Mouse (Mus musculus): ENCODE measurements at regions not wholly inside any gene's neighbourhood (a gene's known extent, or its start where the extent isn't known, plus 50 kb on each side); places are given as distances from the start of the nearest gene placed in this dataset.
A peak's percentile ranks its signal among the peaks of the same experiment; 100 is the strongest.

GRCm38 (mm10) chr4:149844971-149845370 lies 70.9 kb upstream of the Slc25a33 start:
- Histone ChIP-seq H3K27me3 (ENCODE audit: control insufficient read depth in 1 of 2, insufficient read depth in 2 of 2, low read length in 2 of 2) (peaks cover 0 to 9% of the 10 kb centered on the region in 2 experiments), H3K9me3 (replicated peaks; ENCODE audit: insufficient read depth, low read length) (no peaks in the 10 kb centered on the region), H3K36me3 (ENCODE audit: control insufficient read depth in 1 of 2, insufficient read depth in 2 of 2, low read length in 2 of 2) (no peaks in the 10 kb centered on the region), H3K27ac (ENCODE audit: control insufficient read depth, low read depth, low read length) (no peak overlapping the region), H3K4me3 (ENCODE audit: control insufficient read depth in 1 of 2, insufficient read depth in 1 of 2, low read depth in 2 of 2, low read length in 2 of 2) (no peak overlapping the region), H3K9ac (ENCODE audit: control insufficient read depth, low read depth, low read length, poor library complexity, severe bottlenecking) (no peak overlapping the region), H3K79me2 (ENCODE audit: control insufficient read depth, insufficient read depth, low read length, poor library complexity) (no peaks in the 10 kb centered on the region), H3K4me1 (ENCODE audit: control insufficient read depth in 1 of 2, insufficient read depth in 2 of 2, low read length in 2 of 2) (no peaks in the 10 kb centered on the region)
- no peak for TF ChIP-seq MAX (IDR thresholded peaks at IDR 0.05; ENCODE audit: low read length)
- TF ChIP-seq JUND (IDR thresholded peaks at IDR 0.05; ENCODE audit: low read depth, low read length), result no peak
- no peak for TF ChIP-seq POLR2AphosphoS2 (IDR thresholded peaks at IDR 0.05; ENCODE audit: low read length)
- no peak for TF ChIP-seq GABPA (IDR thresholded peaks at IDR 0.05; ENCODE audit: low read depth, low read length)
- TF ChIP-seq SMC3 (IDR thresholded peaks at IDR 0.05; ENCODE audit: low read depth, low read length), result no peak
- TF ChIP-seq MAFK (IDR thresholded peaks at IDR 0.05; ENCODE audit: borderline replicate concordance, low read depth, low read length), result no peak
- TF ChIP-seq NELFE (IDR thresholded peaks at IDR 0.05; ENCODE audit: low read depth, low read length), result no peak
- TF ChIP-seq E2F4 (IDR thresholded peaks at IDR 0.05; ENCODE audit: borderline replicate concordance, low read depth, low read length), result no peak
- TF ChIP-seq ELF1 (IDR thresholded peaks at IDR 0.05; ENCODE audit: low read depth, low read length), result no peak
- no peak for TF ChIP-seq GATA1 (IDR thresholded peaks at IDR 0.05; ENCODE audit: low read depth, low read length)
- DNase-seq (ENCODE audit: low read depth, low spot score), result no peak

- Histone ChIP-seq H3K27me3 (ENCODE audit: control insufficient read depth in 1 of 2, insufficient read depth in 2 of 2, low read length in 2 of 2) (peaks cover 0 to 4% of the 10 kb centered on the region in 2 experiments), H3K4me3 (ENCODE audit: control insufficient read depth in 1 of 2, insufficient read depth in 1 of 2, low read depth in 2 of 2, low read length in 2 of 2) (no peak overlapping the region), H3K9ac (ENCODE audit: control insufficient read depth, low read depth, low read length, poor library complexity, severe bottlenecking) (no peak overlapping the region)
Observed at GRCm38 (mm10) chr4:149843736-149844135, 69.7 kb upstream of the Slc25a33 start.

GRCm38 (mm10) chr4:149842906-149843305 lies 68.8 kb upstream of the Slc25a33 start:
- no peak for DNase-seq (ENCODE audit: low read depth, low spot score)
- no peak overlapping the region for H3K9ac ChIP-seq (ENCODE audit: control insufficient read depth, low read depth, low read length, poor library complexity, severe bottlenecking)
- no peaks in the 10 kb centered on the region for H3K9me3 ChIP-seq (replicated peaks; ENCODE audit: insufficient read depth, low read length)
- peaks cover 0 to 4% of the 10 kb centered on the region in 2 experiments; a peak in 2 of 4 replicates for H3K27me3 ChIP-seq (ENCODE audit: control insufficient read depth in 1 of 2, insufficient read depth in 2 of 2, low read length in 2 of 2)
- no peak overlapping the region for H3K4me3 ChIP-seq (ENCODE audit: control insufficient read depth in 1 of 2, insufficient read depth in 1 of 2, low read depth in 2 of 2, low read length in 2 of 2)
- H3K27ac ChIP-seq (ENCODE audit: control insufficient read depth, low read depth, low read length), result no peak overlapping the region
- TF ChIP-seq USF1 (IDR thresholded peaks at IDR 0.05; ENCODE audit: low read depth, low read length), result 0 out of 2 replicates have a peak, but pooled peaks have one; percentile 36
- no peak for TF ChIP-seq SMC3 (IDR thresholded peaks at IDR 0.05; ENCODE audit: low read depth, low read length)
- TF ChIP-seq RCOR1 (IDR thresholded peaks at IDR 0.05; ENCODE audit: low read depth, low read length), result no peak
- H3K79me2 ChIP-seq (ENCODE audit: control insufficient read depth, insufficient read depth, low read length, poor library complexity), result no peaks in the 10 kb centered on the region
- no peaks in the 10 kb centered on the region for H3K36me3 ChIP-seq (ENCODE audit: control insufficient read depth in 1 of 2, insufficient read depth in 2 of 2, low read length in 2 of 2)
- H3K4me1 ChIP-seq (ENCODE audit: control insufficient read depth in 1 of 2, insufficient read depth in 2 of 2, low read length in 2 of 2), result no peaks in the 10 kb centered on the region

More at GRCm38 (mm10) chr4:149843736-149844135, 69.7 kb upstream of the Slc25a33 start:
- DNase-seq (ENCODE audit: low read depth, low spot score), result no peak
- no peaks in the 10 kb centered on the region for H3K79me2 ChIP-seq (ENCODE audit: control insufficient read depth, insufficient read depth, low read length, poor library complexity)
- H3K27ac ChIP-seq (ENCODE audit: control insufficient read depth, low read depth, low read length), result no peak overlapping the region
- no peaks in the 10 kb centered on the region for H3K36me3 ChIP-seq (ENCODE audit: control insufficient read depth in 1 of 2, insufficient read depth in 2 of 2, low read length in 2 of 2)
- no peak for TF ChIP-seq POLR2A (IDR thresholded peaks at IDR 0.05; ENCODE audit: control insufficient read depth in 1 of 2, insufficient read depth in 1 of 2, low read depth in 1 of 2, low read length in 2 of 2, poor library complexity in 1 of 2)
- TF ChIP-seq MAX (IDR thresholded peaks at IDR 0.05; ENCODE audit: low read length), result no peak
- no peak for TF ChIP-seq E2F4 (IDR thresholded peaks at IDR 0.05; ENCODE audit: borderline replicate concordance, low read depth, low read length)
- TF ChIP-seq MAZ (IDR thresholded peaks at IDR 0.05; ENCODE audit: low read depth, low read length), result no peak
- TF ChIP-seq RAD21 (IDR thresholded peaks at IDR 0.05; ENCODE audit: low read depth, low read length), result no peak
- TF ChIP-seq TCF12 (IDR thresholded peaks at IDR 0.05; ENCODE audit: low read depth, low read length), result no peak
- H3K9me3 ChIP-seq (replicated peaks; ENCODE audit: insufficient read depth, low read length), result no peaks in the 10 kb centered on the region
- no peaks in the 10 kb centered on the region for H3K4me1 ChIP-seq (ENCODE audit: control insufficient read depth in 1 of 2, insufficient read depth in 2 of 2, low read length in 2 of 2)

All from MEL (cell line).